Mouse (Mus musculus) urinary bladder, adult 2 months (tissue): Measurements from ENCODE around the gene Atp8b5. TPM values are rescaled to one million over a fixed set of nuclear protein-coding genes. Genes with fewer than 3 reads are reported as not detected.

Source experiments
- DNase-seq: peaks from one replicate; pipeline ENCODE4 v3.0.0; 2022; ENCODE audit warnings: low spot score
- polyA plus RNA-seq: library from polyadenylated mRNA; depleted of rRNA; stranded (reverse); fragments of >200 nt; gene quantifications from 2 replicates; pipeline ENCODE4 v1.2.3, GENCODE M21; 2012; rRNA removed

Gene Atp8b5
- polyA plus RNA-seq, 1 experiment: 0.58 TPM

- DNase-seq: no peak
Measured at GRCm38 (mm10) chr4:43414761-43415160, 147.8 kb downstream of the Atp8b5 start.

GRCm38 (mm10) chr4:43415221-43416070 lies 148.5 kb downstream of the Atp8b5 start:
- DNase-seq: no peak

GRCm38 (mm10) chr4:43416071-43416490 lies 149.1 kb downstream of the Atp8b5 start:
- DNase-seq: no peak

GRCm38 (mm10) chr4:43417269-43418062 lies 150.5 kb downstream of the Atp8b5 start:
- DNase-seq: no peak

- no peak for DNase-seq
Measured at GRCm38 (mm10) chr4:43418450-43418849, 151.5 kb downstream of the Atp8b5 start.

GRCm38 (mm10) chr4:43418973-43419656 lies 152.2 kb downstream of the Atp8b5 start:
- no peak for DNase-seq

GRCm38 (mm10) chr4:43419801-43420281 lies 152.9 kb downstream of the Atp8b5 start:
- no peak for DNase-seq

GRCm38 (mm10) chr4:43420305-43420704 lies 153.3 kb downstream of the Atp8b5 start:
- no peak for DNase-seq

- no peak for DNase-seq
Measured at GRCm38 (mm10) chr4:43421632-43422240, 154.8 kb downstream of the Atp8b5 start.

Other genes starting within 250 kb of the Atp8b5 start
- gene Pigo, start 241.3 kb upstream of the Atp8b5 start, polyA plus RNA-seq: 12.7 and 13.1 TPM in 2 replicates
- gene Stoml2, start 235.4 kb upstream of the Atp8b5 start, polyA plus RNA-seq: 72.2 and 94.8 TPM in 2 replicates
- 15.7 and 24.8 TPM in 2 replicates for gene Fam214b, start 220.9 kb upstream of the Atp8b5 start, polyA plus RNA-seq
- gene Unc13b, start 208.2 kb upstream of the Atp8b5 start, polyA plus RNA-seq: 9.9 and 11.2 TPM in 2 replicates
- gene Rusc2, start 114.8 kb downstream of the Atp8b5 start, polyA plus RNA-seq: 22.3 and 43.1 TPM in 2 replicates
- gene Fam166b, start 162.0 kb downstream of the Atp8b5 start, polyA plus RNA-seq: 0.55 and 0.59 TPM in 2 replicates
- 25.8 and 34.2 TPM in 2 replicates for gene Tesk1, start 174.8 kb downstream of the Atp8b5 start, polyA plus RNA-seq
- 2.4 and 4.6 TPM in 2 replicates for gene Cd72, start 187.5 kb downstream of the Atp8b5 start, polyA plus RNA-seq
- 0.22 and 0.41 TPM in 2 replicates for gene Sit1, start 216.6 kb downstream of the Atp8b5 start, polyA plus RNA-seq
- 272 and 290 TPM in 2 replicates for gene Ccdc107, start 225.7 kb downstream of the Atp8b5 start, polyA plus RNA-seq
- 14.7 and 26.0 TPM in 2 replicates for gene Arhgef39, start 232.5 kb downstream of the Atp8b5 start, polyA plus RNA-seq
- gene Car9, start 239.8 kb downstream of the Atp8b5 start, polyA plus RNA-seq: 1.3 and 1.9 TPM in 2 replicates